Mouse (Mus musculus): ENCODE results near the gene Ppp1r12a.

Ppp1r12a gene

DNA sequence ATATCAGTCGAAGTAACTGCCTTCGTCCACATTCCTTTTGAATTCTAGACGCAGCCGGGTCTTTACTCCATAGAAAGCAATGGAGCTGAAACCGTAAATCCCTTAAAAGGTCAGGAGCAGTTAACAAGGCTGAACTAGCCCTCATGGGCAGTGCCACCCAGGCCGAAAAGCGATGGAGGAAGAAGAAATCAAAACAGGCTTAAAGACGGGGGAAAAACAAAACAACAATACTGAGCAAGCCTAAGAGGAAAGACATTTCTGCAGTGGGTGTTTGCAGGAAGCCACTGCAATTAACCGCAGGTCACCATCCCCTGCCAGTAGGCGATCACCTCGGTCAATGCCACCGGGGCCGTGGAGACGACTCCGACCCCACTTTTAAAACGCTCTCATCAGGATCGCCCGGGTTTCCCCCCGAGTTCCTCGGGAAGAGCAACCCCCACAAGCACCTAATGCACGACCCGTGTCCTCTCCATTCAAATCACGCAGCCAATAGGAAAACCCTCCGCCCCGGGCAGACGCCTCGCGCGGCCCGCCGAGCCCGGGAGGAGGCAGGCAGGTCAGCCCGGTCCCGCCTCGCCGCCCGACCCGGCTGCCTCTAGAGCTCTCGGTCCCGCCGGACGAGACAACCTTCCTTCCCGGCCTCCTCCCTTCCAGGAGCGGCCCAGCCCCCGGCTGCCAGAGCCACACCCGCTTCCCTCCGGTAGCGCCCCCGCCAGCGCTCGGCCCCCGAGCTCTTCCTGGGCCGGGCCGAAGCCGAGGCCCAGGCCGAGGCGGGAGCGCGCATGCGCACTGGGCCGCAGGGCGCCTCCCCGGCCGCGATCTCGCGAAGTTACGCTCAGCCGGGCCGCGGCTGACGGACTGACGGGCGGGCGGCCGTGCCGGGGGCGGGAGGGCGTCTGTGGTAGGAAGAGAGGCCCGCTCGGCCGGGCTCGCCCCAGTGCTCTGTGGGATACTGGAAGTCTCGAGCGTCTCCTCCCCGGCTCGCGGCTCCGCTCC lies at the start of gene Ppp1r12a:
Ppp1r12a (plus strand) TSS at position 933 of the 996 bp plus-strand sequence.
- DNase-seq (ENCODE audit: low read depth, low spot score) = peak; percentile 97

DNA sequence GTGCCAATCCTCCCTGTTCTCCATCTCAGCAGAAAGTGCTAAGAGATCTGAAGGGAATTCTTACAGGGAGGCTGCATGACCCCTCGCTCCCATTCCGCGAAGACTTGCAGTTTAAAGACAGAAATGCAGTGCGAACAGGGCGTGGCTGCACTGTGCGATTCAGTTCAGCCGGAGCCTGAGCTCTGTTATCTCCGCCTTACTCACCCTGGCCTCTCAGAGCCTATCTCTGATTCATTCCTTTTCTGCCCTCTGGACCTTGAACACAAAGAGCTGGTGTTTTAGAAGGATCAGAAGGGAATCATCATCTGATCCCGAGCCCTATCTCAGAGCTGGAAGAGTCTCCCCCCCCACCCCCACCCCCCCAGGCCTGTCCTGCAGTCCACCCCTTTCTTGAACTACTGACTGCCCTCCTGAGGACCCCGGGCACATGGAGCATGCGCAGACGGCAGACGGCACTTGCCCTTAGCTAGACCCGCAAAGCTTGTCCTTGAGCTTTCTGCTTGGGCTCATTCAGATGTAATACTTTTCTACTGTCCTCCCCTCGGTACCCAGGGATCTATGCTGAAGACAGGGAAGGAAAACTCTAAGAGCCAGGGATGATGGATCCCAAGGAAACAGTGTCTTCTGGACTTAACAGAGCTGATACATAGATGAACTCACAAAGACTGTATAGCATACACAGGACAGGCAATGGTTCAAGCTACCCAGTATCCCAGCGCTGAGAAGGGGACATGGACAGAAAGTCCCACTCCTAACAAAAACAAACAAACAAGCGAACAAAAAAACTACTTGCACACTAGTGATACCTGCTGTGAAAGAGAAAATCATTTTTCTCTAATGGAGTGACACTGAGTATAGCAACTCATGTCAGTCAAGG lies 48.4 kb upstream of the Ppp1r12a start:
- no peak for DNase-seq (ENCODE audit: low read depth, low spot score)

DNA sequence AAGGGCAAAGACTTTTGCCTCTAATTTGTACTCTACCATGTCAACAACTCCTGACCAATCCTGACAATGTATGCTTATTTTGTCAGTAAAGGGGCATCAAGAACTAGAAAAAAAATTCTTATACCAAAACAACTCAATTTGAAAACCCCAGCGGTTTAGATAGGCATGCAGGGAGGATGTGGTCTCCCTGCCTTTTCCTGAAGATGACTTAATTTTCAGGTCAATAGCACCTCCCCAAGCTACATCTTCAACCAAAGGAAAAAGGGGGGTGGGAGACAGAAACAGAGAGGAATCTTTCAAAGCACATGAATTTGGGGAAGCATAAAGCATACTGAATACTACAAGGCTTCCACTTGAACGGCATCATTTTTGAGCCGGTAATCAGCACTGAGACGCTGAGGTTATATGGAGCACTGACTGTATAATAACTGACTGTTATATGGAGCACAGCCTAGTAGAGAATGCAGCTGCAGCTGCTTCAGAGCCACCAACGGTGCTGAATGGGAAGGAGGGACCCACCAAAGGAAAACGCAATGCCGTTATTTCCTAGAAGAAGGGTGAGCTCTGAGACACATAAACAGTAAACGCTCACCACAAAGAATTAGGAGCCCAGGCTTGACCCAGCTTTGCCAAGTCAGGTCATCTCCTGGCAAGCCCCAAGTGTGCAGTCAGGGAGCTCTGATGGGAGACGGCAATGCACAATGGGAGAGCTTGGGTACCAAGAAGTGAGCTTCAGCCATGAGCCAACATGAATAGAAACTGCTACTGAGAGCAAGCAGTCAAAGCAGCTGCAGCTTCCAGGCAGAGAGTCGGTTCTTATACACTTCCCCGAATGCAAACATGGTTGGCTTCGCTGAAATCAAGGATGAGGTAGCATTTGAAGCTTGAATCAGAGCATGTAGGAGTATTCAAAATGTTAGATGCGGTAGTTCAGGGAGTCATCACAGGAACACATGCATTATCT lies 43.5 kb upstream of the Ppp1r12a start:
- DNase-seq (ENCODE audit: low read depth, low spot score) = no peak

DNA sequence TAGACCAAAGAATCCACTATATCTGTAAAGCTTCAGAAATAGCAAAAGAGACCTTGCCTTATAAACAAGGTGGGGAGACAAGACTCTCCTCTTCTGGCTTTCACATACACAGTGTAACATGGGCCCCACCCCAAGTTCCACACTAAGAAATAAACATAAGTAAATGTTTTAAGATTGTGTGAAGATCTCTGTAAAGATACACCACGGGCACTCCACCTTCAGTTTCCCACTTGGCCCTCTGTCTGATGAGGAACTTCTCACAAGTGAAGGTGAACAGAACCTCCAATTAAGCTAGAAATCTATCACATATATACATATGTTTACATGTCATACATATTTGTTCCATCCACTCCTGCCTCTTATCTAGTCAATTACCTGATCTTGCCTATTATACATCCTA lies 42.6 kb upstream of the Ppp1r12a start:
- no peak for DNase-seq (ENCODE audit: low read depth, low spot score)

DNA sequence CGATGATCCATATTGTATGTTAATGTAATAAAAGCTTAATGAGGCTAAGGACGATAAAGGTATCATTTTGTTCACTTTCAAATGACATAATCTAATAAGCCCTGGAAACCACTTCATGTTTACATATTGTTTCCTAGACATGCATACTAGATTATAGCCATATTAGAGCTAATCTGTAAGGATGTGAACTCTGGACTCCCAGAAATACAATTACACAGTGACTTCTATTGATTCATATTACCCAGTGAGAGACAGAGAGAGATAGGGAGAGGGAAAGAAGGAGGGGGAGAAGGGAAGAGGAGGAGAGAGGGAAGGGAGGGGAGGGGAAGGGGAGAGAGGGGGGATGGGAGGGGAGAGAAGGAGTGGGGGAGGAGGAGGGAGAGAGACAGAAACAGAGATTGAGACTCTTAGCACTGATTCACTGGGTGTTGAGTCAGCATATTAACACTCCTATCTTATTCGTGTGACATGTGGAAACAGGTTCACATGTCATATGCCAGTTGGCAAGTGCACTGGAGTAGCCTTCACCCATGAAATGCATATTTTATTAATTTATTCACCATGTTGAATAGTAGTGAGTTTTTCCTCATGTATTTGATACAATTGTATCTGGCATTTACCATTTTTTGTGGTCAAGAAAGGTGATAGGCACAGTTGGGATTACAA lies 36.9 kb upstream of the Ppp1r12a start:
- no peak for DNase-seq (ENCODE audit: low read depth, low spot score)

DNA sequence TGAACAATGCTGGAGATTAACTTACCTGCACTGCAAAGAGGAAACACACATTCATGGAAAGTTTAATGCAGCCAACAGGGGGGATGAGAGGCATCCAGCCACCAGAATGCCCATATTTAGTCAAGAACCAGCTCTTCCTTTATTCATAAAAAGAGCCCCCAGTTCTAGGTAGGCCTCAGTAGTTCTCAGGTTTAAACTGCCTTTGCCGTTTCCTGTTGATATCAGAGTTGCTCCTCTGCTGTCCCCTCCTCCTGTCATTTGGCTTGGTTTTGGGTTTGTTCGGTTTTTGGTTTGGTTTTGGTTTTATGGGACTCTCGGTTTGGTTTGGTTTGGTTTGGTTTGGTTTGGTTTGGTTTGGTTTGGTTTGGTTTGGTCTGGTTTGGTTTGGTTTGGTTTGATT lies 32.8 kb upstream of the Ppp1r12a start:
- DNase-seq (ENCODE audit: low read depth, low spot score) = no peak

DNA sequence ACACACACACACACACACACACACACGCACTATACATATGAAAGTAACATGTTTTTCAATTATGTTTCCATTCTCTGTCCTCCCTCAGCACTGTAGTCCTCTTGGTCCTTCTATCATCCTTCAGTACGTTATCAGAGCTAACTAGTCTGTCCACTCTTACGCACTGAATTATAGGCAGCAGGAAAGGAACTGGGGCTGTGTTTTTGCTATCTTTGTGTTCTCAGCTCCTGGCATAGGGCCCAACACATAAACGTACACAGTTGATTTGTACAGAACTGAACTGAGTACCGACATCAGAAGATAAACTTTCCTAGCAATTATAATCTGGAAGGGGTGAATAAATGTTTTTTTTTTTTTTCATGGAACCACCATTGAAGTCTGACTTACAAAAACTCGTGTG lies 30.1 kb upstream of the Ppp1r12a start:
- no peak for DNase-seq (ENCODE audit: low read depth, low spot score)

DNA sequence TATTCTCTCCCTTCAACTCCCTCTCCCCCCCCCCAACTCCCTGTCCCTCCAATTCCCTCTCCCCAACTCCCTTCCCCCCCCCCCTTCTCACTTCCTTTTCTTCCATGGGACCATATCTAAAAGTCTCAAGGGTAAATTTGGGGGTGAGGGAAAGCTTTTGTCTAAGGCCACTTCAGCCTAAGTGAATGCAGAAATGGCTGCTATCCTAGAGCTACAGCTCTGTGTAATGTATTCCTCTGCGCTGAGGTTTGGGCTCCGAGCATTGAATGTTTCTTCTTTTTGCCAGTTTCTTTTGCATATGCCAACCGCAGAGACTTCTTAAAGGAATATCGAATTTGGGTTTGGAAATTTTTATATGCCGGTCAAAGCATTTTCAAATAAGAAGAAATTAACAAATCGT lies 28.7 kb upstream of the Ppp1r12a start:
- DNase-seq (ENCODE audit: low read depth, low spot score) = no peak

DNA sequence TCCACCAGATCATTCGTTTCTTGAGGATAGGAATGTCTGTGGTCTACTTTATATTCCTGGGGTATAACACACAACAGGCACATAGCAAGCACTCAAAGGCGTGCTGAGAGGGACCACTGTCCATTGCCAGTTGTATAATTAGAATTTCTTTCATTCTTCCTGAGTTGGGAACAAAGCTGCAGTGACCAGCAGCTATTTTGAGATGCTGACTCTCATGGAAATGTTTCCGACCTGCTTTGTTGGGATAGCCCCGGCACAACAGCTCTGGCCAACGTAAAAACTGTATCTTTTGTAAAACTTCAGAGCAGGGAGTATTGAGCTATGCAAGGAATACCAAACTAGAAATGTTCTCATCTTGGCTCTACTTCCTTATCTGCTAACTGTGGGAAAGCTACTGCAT lies 28.2 kb upstream of the Ppp1r12a start:
- no peak for DNase-seq (ENCODE audit: low read depth, low spot score)

DNA sequence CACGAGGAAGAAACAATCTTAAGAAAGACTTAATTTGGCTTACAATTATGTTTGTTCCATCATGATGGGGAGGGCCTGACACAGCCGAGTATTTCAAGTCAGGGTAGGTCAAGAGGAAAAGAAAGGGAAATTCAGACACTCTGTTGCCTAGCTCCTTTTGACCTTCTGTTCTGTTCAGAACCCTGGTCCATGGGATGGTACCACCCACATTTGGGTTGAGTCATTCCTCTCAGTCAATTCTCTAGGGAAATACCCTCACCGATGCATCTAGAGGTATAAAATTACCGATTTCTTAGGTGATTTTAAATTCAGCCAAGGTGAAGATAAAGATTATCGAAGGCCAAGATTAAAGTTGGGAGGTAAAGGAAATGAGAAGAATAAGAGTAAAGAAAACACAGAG lies 23.6 kb upstream of the Ppp1r12a start:
- no peak for DNase-seq (ENCODE audit: low read depth, low spot score)

DNA sequence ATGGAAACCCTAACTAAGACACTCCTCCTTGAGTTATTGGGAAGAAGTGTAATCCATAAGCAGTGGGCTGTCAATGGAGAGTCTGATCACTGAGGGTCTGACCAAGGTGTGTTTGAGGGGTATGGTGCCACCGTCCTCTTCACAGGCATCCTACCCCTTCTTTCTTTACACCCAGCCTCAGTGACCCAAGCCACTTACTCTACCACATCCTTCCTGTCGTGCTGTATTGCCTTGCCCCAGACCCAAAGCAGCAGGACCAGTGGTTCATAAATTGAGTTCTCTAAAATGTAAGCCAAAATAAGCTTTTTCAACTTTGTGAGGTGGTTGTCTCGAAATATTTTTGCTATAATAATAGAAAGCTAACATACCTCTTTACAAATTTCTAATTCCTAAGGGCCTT lies 22.2 kb upstream of the Ppp1r12a start:
- no peak for DNase-seq (ENCODE audit: low read depth, low spot score)

DNA sequence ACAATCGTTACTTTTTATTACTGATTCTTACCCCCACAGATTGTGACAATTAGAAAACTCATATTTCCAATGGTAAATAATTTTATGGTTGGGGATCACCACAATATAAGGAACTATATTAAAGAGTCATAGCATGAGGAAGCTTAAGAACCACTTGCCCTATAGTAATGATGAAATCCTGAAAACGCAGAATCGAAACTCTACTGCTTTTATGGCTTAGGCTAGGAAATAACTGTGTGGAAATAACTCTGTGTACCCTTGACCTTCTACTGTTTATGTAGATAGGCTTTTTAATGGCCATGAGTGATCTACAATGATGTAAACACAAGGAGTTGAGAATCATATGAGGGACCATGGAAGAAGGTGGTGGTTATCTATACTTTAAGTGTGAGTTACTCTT lies 21.3 kb upstream of the Ppp1r12a start:
- DNase-seq (ENCODE audit: low read depth, low spot score) = no peak

DNA sequence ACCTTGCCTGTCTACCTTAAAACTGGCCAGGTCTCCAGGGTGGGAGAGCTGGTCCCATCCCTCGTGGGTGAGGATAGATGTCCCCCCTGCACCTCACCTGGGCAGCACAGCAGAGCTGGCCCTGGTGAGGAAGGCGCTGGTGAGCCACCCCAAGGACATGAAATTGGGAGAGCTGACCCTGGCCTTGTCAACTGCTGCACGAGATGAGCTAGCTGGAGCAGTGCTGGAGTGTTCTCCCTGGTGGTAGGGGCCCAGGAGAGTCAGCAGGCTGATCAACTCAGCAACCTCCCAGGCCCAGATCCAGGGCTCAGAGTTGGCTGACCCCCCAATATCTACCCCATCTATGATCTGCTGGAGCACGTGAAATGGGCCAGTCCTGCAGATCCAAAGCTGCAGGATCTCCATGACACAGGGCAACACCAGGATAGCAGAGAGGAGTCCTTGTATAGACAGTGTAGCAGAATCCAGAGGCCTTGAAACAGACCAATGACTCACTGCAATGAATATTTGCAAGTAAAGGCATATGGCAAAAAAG lies 17.9 kb upstream of the Ppp1r12a start:
- DNase-seq (ENCODE audit: low read depth, low spot score) = no peak

DNA sequence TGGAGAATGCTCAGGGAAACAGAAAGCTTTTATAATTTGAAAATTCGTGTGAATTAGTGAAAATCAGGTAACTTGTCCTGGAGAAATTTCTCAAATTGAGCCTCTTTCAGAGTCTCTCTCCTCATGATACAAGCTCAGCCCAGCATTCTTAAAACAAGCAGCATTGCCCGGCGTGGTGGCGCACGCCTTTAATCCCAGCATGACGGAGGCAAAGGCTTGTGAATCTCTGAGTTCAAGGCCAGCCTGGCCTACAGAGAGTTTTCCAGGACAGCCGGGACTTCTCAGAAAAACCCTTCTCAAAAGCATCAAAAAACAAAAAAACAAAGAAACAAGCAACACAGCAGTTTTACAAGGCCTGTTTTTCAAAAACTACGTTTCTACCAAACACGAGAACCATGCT lies 16.3 kb upstream of the Ppp1r12a start:
- no peak for DNase-seq (ENCODE audit: low read depth, low spot score)

DNA sequence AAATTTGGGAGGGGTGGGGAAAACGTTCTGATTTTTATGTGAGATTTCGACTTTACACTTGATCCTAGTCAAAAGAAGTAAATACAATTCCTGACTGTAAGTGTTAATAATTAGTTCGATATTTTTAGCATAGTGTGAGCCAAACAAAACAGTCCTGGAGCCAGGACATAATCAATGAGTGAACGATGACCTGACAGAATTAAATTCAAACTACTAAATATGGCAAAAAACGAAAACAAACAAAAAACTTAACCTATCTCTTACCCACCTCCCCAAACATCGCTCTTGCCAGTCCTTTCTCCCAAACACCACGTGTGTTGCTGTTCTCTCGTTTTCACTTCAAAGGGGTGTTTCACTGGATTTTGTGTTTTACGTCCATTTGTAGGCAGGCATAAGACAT lies 15.0 kb upstream of the Ppp1r12a start:
- DNase-seq (ENCODE audit: low read depth, low spot score) = no peak

DNA sequence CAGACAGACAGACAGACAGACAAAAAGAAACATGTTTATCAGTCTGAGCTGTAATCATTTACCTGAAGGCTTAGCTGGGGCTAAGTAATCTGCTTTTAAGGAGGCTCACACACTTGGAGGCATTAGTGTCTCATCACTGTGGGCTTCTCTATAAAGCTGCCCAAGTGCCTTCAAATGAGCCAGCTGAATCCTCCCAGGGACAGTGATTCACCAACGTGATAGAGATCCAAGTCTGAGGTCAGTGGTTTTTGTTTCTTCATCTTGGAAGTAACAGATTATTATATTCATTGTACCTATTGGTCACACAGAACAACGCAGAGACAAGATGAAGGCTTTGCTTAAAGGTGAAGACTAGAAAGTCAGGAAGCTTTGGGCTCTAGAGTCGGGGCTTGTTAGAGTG lies 8.7 kb upstream of the Ppp1r12a start:
- DNase-seq (ENCODE audit: low read depth, low spot score) = peak; percentile 25

DNA sequence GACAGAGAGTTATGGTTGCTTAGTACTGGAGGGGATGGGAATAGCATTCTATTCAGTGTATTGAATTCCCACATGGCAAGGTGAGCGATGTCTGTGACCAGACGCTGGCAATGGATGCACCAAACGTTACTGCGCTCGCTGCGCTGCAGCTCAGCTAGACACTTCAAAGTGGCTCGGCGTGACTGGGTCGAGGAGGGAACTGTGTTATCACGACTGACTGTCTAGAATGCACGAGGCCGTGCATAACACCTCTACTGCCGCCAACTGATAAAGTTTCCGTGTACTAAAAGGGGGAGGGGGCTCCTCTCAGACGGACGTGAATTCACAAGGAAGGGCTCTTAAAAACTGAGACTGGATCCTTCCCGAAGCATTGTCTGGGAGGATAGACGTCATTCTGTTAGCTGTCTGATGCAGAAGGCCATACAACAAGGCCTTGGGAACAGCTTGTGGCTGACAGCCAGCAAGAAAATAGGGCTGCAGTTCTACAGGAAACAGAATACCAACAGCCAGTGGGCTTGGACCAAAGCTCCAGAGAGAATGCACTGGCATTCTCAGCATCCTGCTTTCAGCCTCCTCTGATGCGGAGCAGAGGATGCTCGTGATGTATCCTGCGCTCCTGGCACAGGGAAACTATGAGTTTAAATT lies 6.8 kb upstream of the Ppp1r12a start:
- DNase-seq (ENCODE audit: low read depth, low spot score) = no peak

DNA sequence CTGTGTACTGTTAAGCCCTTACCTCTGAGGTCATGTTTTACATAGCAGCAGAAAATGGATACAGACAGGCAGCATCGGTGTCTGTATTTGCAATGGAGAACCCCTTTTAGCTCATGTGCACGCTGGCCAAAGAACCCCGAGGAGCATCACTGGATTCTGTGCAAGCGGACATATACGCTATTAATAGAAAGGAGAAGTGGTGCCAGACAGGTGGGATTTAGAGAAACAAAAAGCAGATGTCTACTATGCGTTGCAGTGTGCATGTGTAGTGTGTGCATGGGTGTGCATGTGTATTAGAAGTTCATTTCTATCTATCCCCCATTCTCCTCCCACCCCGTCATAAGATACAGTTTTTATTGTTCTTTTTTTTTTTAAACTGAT lies 6.3 kb upstream of the Ppp1r12a start:
- no peak for DNase-seq (ENCODE audit: low read depth, low spot score)

DNA sequence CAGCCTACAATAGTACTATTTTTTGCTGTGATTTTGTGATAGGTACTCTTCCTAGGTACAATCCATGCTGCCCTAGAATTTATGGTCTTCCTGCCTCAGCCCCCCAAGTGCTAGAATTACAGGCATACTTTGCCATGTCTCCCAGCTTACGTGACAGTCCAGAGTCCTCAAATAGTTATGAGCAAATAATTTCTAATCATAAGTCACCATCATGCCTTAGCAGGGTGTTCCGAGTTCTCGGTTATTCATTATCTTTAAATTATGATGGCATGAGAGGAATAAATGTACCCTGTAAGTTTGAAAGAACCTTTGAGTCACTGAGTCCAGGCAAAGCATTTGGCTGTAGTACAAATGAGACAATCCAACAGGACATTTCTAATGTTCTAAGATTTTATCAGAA lies 5.9 kb upstream of the Ppp1r12a start:
- no peak for DNase-seq (ENCODE audit: low read depth, low spot score)

DNA sequence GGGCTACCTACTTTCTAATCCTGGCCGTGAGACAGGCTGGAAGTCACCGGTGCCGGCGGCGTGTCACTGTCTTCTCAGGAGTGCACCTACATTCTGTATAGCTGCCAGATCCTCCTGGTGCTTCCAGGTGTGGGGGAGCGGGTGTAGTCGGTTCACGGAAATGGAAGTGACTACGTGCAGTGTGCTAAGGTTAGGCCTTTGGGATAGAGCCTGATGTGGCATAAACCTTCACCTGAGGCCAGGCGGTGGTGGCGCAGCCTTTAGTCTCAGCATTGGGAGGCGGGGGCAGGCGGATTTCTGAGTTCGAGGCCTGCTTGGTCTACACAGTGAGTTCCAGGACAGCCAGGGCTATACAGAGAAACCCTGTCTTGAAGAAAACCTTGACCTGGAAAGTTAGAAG lies 3.0 kb upstream of the Ppp1r12a start:
- no peak for DNase-seq (ENCODE audit: low read depth, low spot score)
